Mouse (Mus musculus) small intestine, adult 2 months (tissue): Measurements from ENCODE around the gene Jup. TPM values are rescaled to one million over a fixed set of nuclear protein-coding genes. Genes with fewer than 3 reads are reported as not detected.
A peak's percentile ranks its signal among the peaks of the same experiment; 100 is the strongest.

Experiments used
- H3K27ac ChIP-seq: fragments of 200-500 bp; 2 replicates; pipeline ENCODE4 v1.5.1; 2012; ENCODE audit warnings: low read depth, low read length, control low read depth, inconsistent platforms; ENCODE audit not compliant: insufficient read depth
- H3K27me3 ChIP-seq: fragments of 200-500 bp; 2 replicates; pipeline ENCODE4 v1.6.1; 2012; ENCODE audit warnings: mild to moderate bottlenecking, moderate library complexity, low read length, inconsistent platforms; ENCODE audit not compliant: control insufficient read depth, insufficient read depth
- H3K36me3 ChIP-seq: fragments of 200-500 bp; 2 replicates; pipeline ENCODE4 v1.6.1; 2012; ENCODE audit warnings: mild to moderate bottlenecking, low read length, control low read depth, inconsistent platforms; ENCODE audit not compliant: control insufficient read depth, insufficient read depth
- H3K4me1 ChIP-seq: fragments of 200-500 bp; 2 replicates; pipeline ENCODE4 v1.6.1; 2012; ENCODE audit warnings: low read length, inconsistent platforms, mixed read lengths; ENCODE audit not compliant: control insufficient read depth, insufficient read depth, insufficient read length
- H3K4me3 ChIP-seq: fragments of 200-500 bp; 2 replicates; pipeline ENCODE4 v1.5.1; 2012; ENCODE audit warnings: low read depth, mild to moderate bottlenecking, control low read depth, inconsistent platforms, low read length, moderate library complexity
- CTCF ChIP-seq: fragments of 200-500 bp; IDR thresholded peaks from 2 replicates; pipeline ENCODE4 v1.5.1; 2012; ENCODE audit warnings: low read depth, mild to moderate bottlenecking, control low read depth, inconsistent platforms, low read length, moderate library complexity, mixed read lengths; ENCODE audit not compliant: insufficient replicate concordance, insufficient read length; ENCODE audit errors: extremely low read depth
- POLR2A ChIP-seq: fragments of 200-500 bp; IDR thresholded peaks from 2 replicates; pipeline ENCODE4 v1.6.1; 2012; ENCODE audit warnings: low read depth, mild to moderate bottlenecking, control low read depth, inconsistent platforms, low read length, moderate library complexity
- WGBS: fragments of 180-500 bp; shearing (Covaris S2); methylation state at CpG from one replicate; pipeline ENCODE4 v1.1.7; 2018; 5-methylcytosine and 5-hydroxymethylcytosine counted together
- polyA plus RNA-seq: library from polyadenylated mRNA; depleted of rRNA; stranded (reverse); fragments of >200 nt; gene quantifications from 2 replicates; pipeline ENCODE4 v1.2.3, GENCODE M21; 2012; rRNA removed

Jup gene
- 253 and 689 TPM in 2 replicates for polyA plus RNA-seq

DNA sequence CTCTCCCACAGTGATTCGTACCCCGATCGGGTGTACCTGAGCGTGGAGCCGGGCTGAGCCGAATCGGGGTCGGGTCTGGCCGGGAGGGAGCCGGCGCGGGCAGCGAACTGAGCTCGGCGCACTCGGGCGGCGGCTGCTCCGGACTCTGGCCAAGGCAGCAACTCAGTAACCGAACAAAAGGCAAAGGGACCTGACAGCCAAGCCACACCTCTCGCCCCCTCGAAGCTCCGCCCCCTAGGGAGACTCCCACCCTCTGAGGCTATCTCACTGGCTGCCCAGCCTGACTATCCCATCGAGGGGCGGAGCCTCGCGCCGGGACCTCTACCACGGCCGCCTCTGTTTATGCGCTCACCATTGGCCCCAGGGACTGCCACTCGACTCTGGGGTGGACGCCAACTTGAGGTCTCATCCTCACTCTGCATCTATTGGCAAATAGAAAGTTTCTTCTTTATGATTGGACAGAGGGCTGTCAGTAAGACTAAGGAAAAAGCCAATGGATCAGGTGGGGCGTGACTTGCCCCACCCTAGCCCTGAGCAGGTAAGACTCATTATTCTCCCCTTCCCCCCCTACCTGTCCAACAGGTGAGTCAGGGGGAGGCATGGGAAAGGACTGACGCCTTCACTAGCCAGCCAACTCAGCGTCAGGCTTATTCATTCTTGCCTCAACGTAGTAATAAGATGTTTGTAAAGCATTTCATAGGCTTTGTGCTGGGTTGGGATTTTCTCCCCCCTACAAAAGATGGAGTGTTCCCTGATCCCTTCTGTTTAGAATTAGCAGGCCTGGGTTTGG lies at the start of gene Jup:
Gene Jup (minus strand): TSS at position 164 of the 790 bp plus-strand sequence.
- WGBS: under 1% methylated on average over 37 of the region's 37 CpGs

DNA sequence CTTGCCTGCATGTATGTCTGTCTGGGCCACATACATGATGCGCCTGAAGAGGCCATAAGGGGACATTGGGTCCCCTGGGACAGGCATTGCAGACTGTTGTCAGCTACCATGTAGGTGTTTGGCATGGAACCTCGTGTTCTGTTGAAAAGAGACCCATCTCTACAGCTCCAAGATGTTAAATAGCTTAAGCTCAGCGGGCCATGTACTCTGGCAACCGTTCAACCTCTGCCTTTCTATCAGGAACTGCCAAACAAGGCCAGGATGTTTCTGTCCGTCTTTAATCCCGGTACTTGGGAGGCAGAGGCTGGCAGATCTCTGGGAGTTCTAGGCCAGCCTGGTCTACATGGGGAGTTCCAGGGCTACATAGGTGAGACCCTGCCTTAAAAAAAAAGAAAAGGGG lies 45.1 kb upstream of the Jup start:
- H3K4me1 ChIP-seq: peaks cover 4% of the 10 kb centered on the region; the same call in 1 of the 2 replicates
- no peak overlapping the region for H3K4me3 ChIP-seq
- 86% methylated on average over 6 of the region's 6 CpGs for whole genome bisulfite sequencing
- H3K27ac ChIP-seq: no peak overlapping the region
- H3K36me3 ChIP-seq: no peaks in the 10 kb centered on the region
- TF ChIP-seq POLR2A (no peak), CTCF (no peak)
- no peaks in the 10 kb centered on the region for H3K27me3 ChIP-seq

More for the DNA sequence above, at the start of gene Jup:
- Histone ChIP-seq H3K4me1 (peaks cover 34% of the 10 kb centered on the region), H3K27me3 (no peaks in the 10 kb centered on the region), H3K4me3 (peak within 1 kb of the TSS; percentile 74), H3K27ac (peak within 1 kb of the TSS; percentile 99), H3K36me3 (peaks cover 6% of the 10 kb centered on the region)
- TF ChIP-seq POLR2A (peak; percentile 99), CTCF (no peak)

DNA sequence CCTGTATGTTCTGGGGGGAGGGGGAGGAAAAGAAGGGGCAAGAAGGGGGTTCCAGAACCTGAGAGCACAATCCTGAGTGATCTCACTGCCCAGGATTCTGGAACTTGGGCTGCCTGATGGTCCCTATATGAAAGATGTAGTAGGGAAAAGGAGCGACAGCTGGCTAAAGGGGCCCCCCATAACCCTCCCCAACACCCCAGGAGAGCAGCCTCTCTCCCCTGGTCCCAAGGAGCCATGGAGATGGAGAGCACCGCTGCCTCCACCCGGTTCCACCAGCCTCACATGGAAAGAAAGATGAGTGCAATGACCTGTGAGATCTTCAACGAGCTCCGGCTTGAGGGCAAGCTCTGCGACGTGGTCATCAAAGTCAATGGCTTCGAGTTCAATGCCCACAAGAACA lies 44.2 kb upstream of the Jup start, which contains the start of the genes Nt5c3b and Klhl10:
Gene Nt5c3b (minus strand): TSS at position 12 of the 400 bp plus-strand sequence.
Gene Klhl10 (plus strand): TSS at position 121 of the 400 bp plus-strand sequence.
- Histone ChIP-seq H3K36me3 (no peaks in the 10 kb centered on the region), H3K4me3 (peak within 1 kb of the TSS; percentile 74), H3K27me3 (no peaks in the 10 kb centered on the region), H3K4me1 (peaks cover 4% of the 10 kb centered on the region; the same call in 1 of the 2 replicates), H3K27ac (no peak within 1 kb of the TSS)
- WGBS: 86% methylated on average over 8 of the region's 8 CpGs
- TF ChIP-seq CTCF: no peak
- TF ChIP-seq POLR2A: no peak

DNA sequence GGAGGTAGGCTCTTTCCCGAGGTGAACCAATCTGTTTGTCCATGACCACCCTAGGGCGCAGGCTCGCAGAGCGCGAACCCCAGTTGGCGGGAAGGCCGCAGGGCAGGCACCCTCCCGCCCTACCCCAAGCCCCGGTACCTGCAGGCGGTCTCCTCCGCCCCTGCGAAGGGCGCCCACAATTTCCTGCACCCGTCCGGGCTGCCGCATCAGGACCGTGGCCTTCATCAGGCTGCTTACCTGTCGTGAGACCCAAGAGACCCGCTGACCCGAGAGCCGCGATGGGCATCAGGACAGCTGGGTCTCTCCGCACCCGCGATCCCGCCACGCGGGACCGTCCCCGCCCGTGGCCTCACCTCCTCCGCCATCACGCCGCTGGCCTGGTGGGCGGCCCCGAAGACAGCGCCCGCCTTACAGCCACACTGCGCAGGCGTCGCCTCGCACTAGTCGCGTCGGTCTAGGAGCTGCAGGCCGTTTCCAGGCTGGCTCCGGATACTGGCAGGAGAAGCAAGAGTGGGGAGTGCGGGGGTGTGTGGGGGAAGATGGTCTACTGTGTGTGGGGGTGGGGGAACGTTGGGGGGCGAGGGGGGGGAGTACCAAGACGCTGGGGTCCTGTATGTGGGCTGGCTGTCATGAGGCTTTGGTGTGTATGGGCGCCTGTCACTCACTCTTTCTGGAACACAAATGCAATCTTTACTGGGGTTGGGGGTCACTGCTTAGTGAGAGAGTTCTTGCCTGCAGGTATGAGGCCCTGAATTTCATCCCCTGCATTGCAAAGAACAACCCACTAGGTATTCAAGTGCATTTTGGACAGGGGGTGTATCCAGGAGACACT lies 43.3 kb upstream of the Jup start:
- H3K4me3 ChIP-seq: peak overlapping the region; percentile 74
- WGBS: 2% methylated on average over 51 of the region's 52 CpGs
- H3K4me1 ChIP-seq: peaks cover 4% of the 10 kb centered on the region; the same call in 1 of the 2 replicates
- H3K27me3 ChIP-seq: no peaks in the 10 kb centered on the region
- no peaks in the 10 kb centered on the region for H3K36me3 ChIP-seq
- H3K27ac ChIP-seq: no peak overlapping the region
- TF ChIP-seq POLR2A: peak; percentile 67
- TF ChIP-seq CTCF: no peak

DNA sequence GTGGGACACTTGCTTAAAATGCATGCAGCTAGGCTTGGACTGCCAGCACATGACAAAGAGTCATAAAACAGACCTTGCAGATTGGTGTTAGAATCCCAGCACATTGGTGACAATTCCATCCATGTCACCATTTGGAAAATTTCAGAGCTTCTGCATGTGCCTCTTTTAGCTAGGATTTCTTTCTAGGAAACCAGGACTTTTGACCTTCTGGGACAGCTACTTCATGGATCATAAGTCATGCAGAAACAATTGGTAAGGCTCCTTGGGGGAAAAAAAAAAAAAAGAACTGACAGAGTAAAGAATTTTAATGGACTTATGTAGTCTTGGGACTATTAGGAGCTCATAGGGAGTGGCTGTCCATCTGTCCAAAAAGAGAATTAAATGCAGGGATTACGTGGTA lies 40.3 kb upstream of the Jup start:
- 85% methylated on average over 1 of the region's 1 CpGs for WGBS
- Histone ChIP-seq H3K36me3 (no peaks in the 10 kb centered on the region), H3K4me1 (peaks cover 4% of the 10 kb centered on the region; the same call in 1 of the 2 replicates), H3K4me3 (no peak overlapping the region), H3K27me3 (no peaks in the 10 kb centered on the region), H3K27ac (no peak overlapping the region)
- no peak for TF ChIP-seq POLR2A
- no peak for TF ChIP-seq CTCF

DNA sequence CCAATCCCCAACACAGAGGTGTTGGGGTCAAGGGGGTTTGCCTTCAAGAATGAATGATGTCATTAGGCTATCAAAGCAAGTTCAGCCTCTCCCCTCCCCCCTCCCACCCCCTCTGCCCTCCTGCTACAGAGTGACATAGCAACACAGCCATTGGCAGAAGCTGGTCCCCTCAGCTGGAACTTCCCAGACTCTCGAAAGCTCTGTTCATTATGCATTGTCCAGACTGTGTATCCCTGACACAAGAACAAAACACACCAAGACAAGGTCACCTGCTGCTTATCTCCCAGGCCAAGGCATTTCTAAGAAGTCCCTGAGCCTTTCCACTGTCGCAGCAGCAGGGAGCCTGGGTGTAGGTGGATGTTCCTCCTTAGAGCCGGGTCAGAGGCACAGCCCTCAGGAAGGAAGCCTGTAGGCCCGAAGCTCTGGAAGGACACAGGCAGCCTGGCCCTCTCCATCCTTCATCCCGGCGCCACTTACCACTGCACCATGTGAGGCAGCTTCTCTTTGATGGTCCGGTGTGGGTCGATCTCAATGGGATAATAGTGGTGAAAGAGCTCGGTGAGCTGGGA lies 38.2 kb upstream of the Jup start:
- TF ChIP-seq CTCF: no peak
- TF ChIP-seq POLR2A: no peak

DNA sequence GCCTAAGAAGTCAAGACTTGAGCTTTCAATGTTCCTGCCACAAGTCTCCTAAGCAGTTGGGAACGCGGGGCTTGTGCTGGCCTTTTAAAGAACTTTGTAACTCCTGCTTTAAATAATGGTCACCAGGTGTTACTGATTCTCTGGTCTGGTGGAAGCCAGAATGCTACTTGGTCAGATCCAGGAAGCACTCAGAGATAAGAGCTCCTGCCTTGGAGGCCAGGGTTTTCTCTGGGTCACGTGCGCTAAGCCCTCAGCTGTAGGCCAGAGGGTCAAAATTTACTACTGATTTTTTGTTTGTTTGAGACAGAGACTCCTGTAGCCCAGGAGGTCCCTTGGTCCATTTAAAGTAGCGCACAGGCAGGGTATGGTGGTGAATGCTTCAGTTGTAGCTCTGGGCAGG lies 34.4 kb upstream of the Jup start:
- H3K4me1 ChIP-seq: no peaks in the 10 kb centered on the region
- no peaks in the 10 kb centered on the region for H3K36me3 ChIP-seq
- no peak overlapping the region for H3K4me3 ChIP-seq
- H3K27ac ChIP-seq: no peak overlapping the region
- 87% methylated on average over 5 of the region's 5 CpGs for WGBS
- TF ChIP-seq CTCF (no peak), POLR2A (no peak)
- H3K27me3 ChIP-seq: no peaks in the 10 kb centered on the region

More for the DNA sequence above, 38.2 kb upstream of the Jup start:
- H3K36me3 ChIP-seq: no peaks in the 10 kb centered on the region
- no peaks in the 10 kb centered on the region for H3K27me3 ChIP-seq
- WGBS: 81% methylated on average over 9 of the region's 9 CpGs
- peaks cover 4% of the 10 kb centered on the region; the same call in 1 of the 2 replicates for H3K4me1 ChIP-seq
- no peak overlapping the region for H3K27ac ChIP-seq
- H3K4me3 ChIP-seq: no peak overlapping the region
